Mouse (Mus musculus): ENCODE measurements around the gene Neurog3.

Neurog3 gene

GRCm38 (mm10) chr10:62132691-62133281, at the start of gene Neurog3:
Gene Neurog3 (plus strand): TSS chr10:62133090.
- no peak for DNase-seq (ENCODE audit: low spot score in 2 of 2)

- DNase-seq (ENCODE audit: low spot score in 2 of 2) = no peak
Observed at GRCm38 (mm10) chr10:62086044-62086443, 46.8 kb upstream of the Neurog3 start.

- no peak for DNase-seq (ENCODE audit: low spot score in 2 of 2)
Observed at GRCm38 (mm10) chr10:62086826-62087225, 46.1 kb upstream of the Neurog3 start.

GRCm38 (mm10) chr10:62088411-62088810, 44.5 kb upstream of the Neurog3 start:
- DNase-seq (ENCODE audit: low spot score in 2 of 2) = no peak

- DNase-seq (ENCODE audit: low spot score in 2 of 2) = no peak
Observed at GRCm38 (mm10) chr10:62089071-62089470, 43.8 kb upstream of the Neurog3 start.

- DNase-seq (ENCODE audit: low spot score in 2 of 2) = no peak
Observed at GRCm38 (mm10) chr10:62089486-62089885, 43.4 kb upstream of the Neurog3 start.

- no peak for DNase-seq (ENCODE audit: low spot score in 2 of 2)
Observed at GRCm38 (mm10) chr10:62093903-62094302, 39.0 kb upstream of the Neurog3 start.

GRCm38 (mm10) chr10:62094401-62094800, 38.5 kb upstream of the Neurog3 start:
- no peak for DNase-seq (ENCODE audit: low spot score in 2 of 2)

GRCm38 (mm10) chr10:62099749-62100403, 33.0 kb upstream of the Neurog3 start:
- no peak for DNase-seq (ENCODE audit: low spot score in 2 of 2)

GRCm38 (mm10) chr10:62101504-62102439, 31.1 kb upstream of the Neurog3 start:
- peak in 1 of 2 experiments; percentile 39 for DNase-seq (ENCODE audit: low spot score in 2 of 2)

GRCm38 (mm10) chr10:62104835-62105576, 27.9 kb upstream of the Neurog3 start:
- peak in 1 of 2 experiments; percentile 28 for DNase-seq (ENCODE audit: low spot score in 2 of 2)

- no peak for DNase-seq (ENCODE audit: low spot score in 2 of 2)
Observed at GRCm38 (mm10) chr10:62107048-62107447, 25.8 kb upstream of the Neurog3 start.

- DNase-seq (ENCODE audit: low spot score in 2 of 2) = peak; percentile 61 to 65
Observed at GRCm38 (mm10) chr10:62110504-62111206, 22.2 kb upstream of the Neurog3 start.

GRCm38 (mm10) chr10:62111207-62111576, 21.7 kb upstream of the Neurog3 start:
- DNase-seq (ENCODE audit: low spot score in 2 of 2) = no peak

- DNase-seq (ENCODE audit: low spot score in 2 of 2) = no peak
Observed at GRCm38 (mm10) chr10:62113865-62114647, 18.8 kb upstream of the Neurog3 start.

GRCm38 (mm10) chr10:62127137-62127536, 5.8 kb upstream of the Neurog3 start:
- no peak for DNase-seq (ENCODE audit: low spot score in 2 of 2)

- no peak for DNase-seq (ENCODE audit: low spot score in 2 of 2)
Observed at GRCm38 (mm10) chr10:62127711-62128231, 5.1 kb upstream of the Neurog3 start.

GRCm38 (mm10) chr10:62128316-62128951, 4.5 kb upstream of the Neurog3 start:
- DNase-seq (ENCODE audit: low spot score in 2 of 2) = no peak

- no peak for DNase-seq (ENCODE audit: low spot score in 2 of 2)
Observed at GRCm38 (mm10) chr10:62135696-62136470, 3.0 kb downstream of the Neurog3 start.

All from heart, adult 9 months (tissue).